Mouse (Mus musculus) brain, embryonic 14.5 days (tissue): Measurements from ENCODE around the gene Tcf25.
"Not testable (repeated sequence)": the region's sequence is repeated elsewhere in the genome, so short reads cannot be mapped to it uniquely, and the experiment has no call there.

ENCODE experiments used
- CTCF ChIP-seq: fragments of 200-500 bp; IDR thresholded peaks from 2 replicates; pipeline ENCODE4 v1.5.1; 2012; ENCODE audit warnings: inconsistent platforms, mild to moderate bottlenecking, moderate library complexity, borderline replicate concordance; ENCODE audit not compliant: insufficient read depth, insufficient read length; ENCODE audit errors: extremely low read depth
- POLR2A ChIP-seq: fragments of 200-500 bp; IDR thresholded peaks from 2 replicates; pipeline ENCODE4 v1.6.1; 2012; ENCODE audit warnings: mild to moderate bottlenecking, inconsistent platforms, borderline replicate concordance; ENCODE audit not compliant: poor library complexity, insufficient read depth, insufficient read length, severe bottlenecking; ENCODE audit errors: extremely low read depth

DNA sequence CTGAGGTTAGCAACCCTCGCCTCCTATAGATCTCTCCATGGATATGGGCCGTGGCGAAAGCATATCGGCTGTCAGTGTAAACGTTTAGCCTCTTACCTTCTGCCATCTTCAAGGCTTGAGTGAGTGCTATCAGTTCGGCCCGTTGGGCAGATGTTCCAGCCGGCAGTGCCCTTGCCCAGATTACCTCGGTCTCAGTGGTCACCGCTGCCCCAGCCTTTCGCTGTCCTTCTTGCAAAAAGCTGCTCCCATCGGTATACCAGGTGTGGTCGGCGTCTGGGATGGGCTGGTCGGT, 56.1 kb downstream of the Tcf25 start:
- TF ChIP-seq POLR2A, CTCF: not testable (repeated sequence)
